Mouse (Mus musculus): Measurements from ENCODE around the gene Lztfl1. TPM values are rescaled to one million over a fixed set of nuclear protein-coding genes. Genes with fewer than 3 reads are reported as not detected.
"Not testable (repeated sequence)": the region's sequence is repeated elsewhere in the genome, so short reads cannot be mapped to it uniquely, and the experiment has no call there.

The Lztfl1 gene
- polyA plus RNA-seq, 1 experiment: 8.1 TPM

GRCm38 (mm10) chr9:123683704-123684103 lies 33.8 kb downstream of the Lztfl1 start:
- DNase-seq (ENCODE audit: low read depth): no peak

- DNase-seq (ENCODE audit: low read depth): no peak
These were observed 38.3 kb downstream of the Lztfl1 start for GRCm38 (mm10) chr9:123679198-123679597.

- DNase-seq (ENCODE audit: low read depth): no peak
These were observed 39.0 kb downstream of the Lztfl1 start, which contains the start of the genes Ccr9 and Slc6a20a for GRCm38 (mm10) chr9:123678327-123679105. TSS of gene Ccr9 (plus strand) at chr9:123678439. TSS of gene Slc6a20a (minus strand) at chr9:123678885.

- DNase-seq (ENCODE audit: low read depth): no peak
These were observed 51.9 kb downstream of the Lztfl1 start for GRCm38 (mm10) chr9:123665645-123666044.

- DNase-seq (ENCODE audit: low read depth): not testable (repeated sequence)
These were observed 57.4 kb downstream of the Lztfl1 start for GRCm38 (mm10) chr9:123659986-123660676.

GRCm38 (mm10) chr9:123658981-123659380 lies 58.5 kb downstream of the Lztfl1 start:
- DNase-seq (ENCODE audit: low read depth): peak; percentile 94

- no peak for DNase-seq (ENCODE audit: low read depth)
These were observed 60.0 kb downstream of the Lztfl1 start for GRCm38 (mm10) chr9:123657457-123657856.

- no peak for DNase-seq (ENCODE audit: low read depth)
These were observed 66.1 kb downstream of the Lztfl1 start for GRCm38 (mm10) chr9:123651369-123651768.

- no peak for DNase-seq (ENCODE audit: low read depth)
These were observed 67.5 kb downstream of the Lztfl1 start for GRCm38 (mm10) chr9:123649785-123650511.

Other genes with a start within 250 kb of the Lztfl1 start
- 44.7 and 48.0 TPM in 2 replicates for gene Limd1, start 239.0 kb downstream of the Lztfl1 start, polyA plus RNA-seq (2012; rRNA removed)
- gene Sacm1l, start 187.9 kb downstream of the Lztfl1 start, polyA plus RNA-seq (2012; rRNA removed): 16.8 and 19.2 TPM in 2 replicates
- 0.35 and 0.39 TPM in 2 replicates for gene Slc6a20b, start 85.1 kb downstream of the Lztfl1 start, polyA plus RNA-seq (2012; rRNA removed)
- 0.18 and 0.24 TPM in 2 replicates for gene Ccr9, start 39.3 kb downstream of the Lztfl1 start, polyA plus RNA-seq (2012; rRNA removed)
- gene Slc6a20a, start 38.8 kb downstream of the Lztfl1 start, polyA plus RNA-seq (2012; rRNA removed): 2.2 and 2.7 TPM in 2 replicates
- 0.57 and 0.74 TPM in 2 replicates for gene Cxcr6, start 88.8 kb upstream of the Lztfl1 start, polyA plus RNA-seq (2012; rRNA removed)
- gene Fyco1, start 134.2 kb upstream of the Lztfl1 start, polyA plus RNA-seq (2012; rRNA removed): 8.6 and 19.0 TPM in 2 replicates
- 0.20 and 0.30 TPM in 2 replicates for gene Xcr1, start 144.3 kb upstream of the Lztfl1 start, polyA plus RNA-seq (2012; rRNA removed)